Mouse (Mus musculus): ENCODE measurements around the gene Padi2.
A peak's percentile ranks its signal among the peaks of the same experiment; 100 is the strongest.

The Padi2 gene

GRCm38 (mm10) chr4:140961467-140962206 lies 55.5 kb downstream of the Padi2 start:
- peak; percentile 36 for DNase-seq

DNA sequence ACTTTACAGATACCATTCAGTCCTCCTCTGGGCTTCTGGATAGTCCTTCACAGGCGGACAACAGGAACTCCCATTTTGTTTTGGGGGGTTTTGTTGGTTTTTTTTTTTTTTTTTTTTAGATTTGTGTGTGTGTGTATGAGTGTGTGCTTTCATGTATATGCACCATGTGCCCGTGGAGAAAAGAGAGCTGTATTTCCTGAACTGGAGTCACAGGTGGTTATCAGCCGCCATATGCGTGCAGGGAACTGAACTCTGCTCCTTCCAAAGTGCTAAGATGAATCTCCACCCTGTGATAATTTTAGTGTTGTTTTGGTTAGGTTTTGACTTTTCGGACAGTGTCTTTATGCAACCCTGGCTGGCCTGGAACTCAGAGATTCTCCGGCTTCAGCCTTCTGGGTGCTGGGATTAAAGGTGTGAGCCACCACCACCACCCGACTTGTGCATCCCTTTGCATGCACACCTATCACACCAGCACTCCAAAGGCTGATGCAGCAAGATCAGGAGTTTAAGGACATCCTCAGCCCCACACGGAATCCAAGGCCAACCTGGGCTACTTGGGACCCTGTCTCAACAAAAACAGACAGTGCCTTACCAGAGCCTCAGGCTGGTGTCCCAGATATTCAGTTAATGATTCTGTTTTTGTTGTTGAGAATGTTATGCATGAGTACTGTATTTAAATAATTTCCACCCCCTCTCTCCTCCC lies 56.2 kb downstream of the Padi2 start:
- DNase-seq = no peak

DNA sequence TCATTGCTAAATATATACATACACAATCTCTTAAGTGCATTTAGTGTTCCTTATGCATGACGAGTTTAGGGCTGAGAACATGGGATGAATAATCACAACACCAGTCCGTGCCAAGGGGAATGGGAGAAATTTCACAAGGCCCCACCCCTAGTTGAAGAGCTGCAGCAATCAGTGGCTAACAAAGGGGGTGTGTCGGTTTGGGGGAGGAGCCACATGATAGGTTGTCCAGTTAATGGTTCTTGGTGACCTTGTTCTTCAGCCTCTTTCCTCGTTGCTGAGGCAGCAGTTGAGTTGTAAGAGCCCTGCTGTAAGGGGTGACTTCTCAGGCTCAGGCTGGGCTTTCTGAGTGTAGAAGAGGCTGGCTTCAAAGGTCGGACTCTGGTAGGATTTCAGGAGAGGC lies 56.8 kb downstream of the Padi2 start:
- DNase-seq = no peak

DNA sequence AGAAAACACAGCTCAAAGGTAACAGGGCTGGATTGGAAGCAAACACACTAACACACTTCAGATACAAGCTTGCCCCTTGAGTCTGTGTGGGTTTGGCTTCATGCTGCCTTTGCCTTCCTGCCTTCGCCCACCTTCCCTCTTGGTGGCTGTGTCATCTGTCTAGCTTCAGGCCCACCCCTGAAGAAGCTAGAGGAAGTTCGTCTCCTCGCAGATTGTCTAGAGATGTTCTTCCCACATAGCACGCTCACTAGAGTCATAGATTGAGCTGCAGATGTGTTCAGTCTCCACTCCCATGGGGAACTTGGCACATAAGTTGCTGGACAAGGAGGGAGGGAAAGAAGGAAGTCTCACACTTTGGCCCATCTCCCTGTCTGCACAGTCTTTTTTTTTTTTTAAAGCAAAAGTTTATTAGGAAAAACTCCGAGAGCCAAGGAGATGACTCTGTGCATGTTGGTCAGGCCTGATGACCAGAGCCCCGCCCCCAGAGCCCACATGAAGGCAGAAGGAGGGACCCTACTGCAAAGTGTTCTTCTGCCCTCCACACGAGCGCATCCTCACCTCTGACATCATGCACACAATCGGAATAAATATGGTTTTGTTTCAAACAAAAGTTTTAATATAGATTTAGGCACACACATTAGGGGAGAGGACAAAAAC lies 57.9 kb downstream of the Padi2 start:
- no peak for DNase-seq

- DNase-seq = peak; percentile 63
These were observed 58.5 kb downstream of the Padi2 start for GRCm38 (mm10) chr4:140964620-140965019.

GRCm38 (mm10) chr4:140967386-140968159 lies 61.4 kb downstream of the Padi2 start:
- no peak for DNase-seq

- DNase-seq = no peak
These were observed 65.5 kb downstream of the Padi2 start for GRCm38 (mm10) chr4:140971691-140972090.

DNA sequence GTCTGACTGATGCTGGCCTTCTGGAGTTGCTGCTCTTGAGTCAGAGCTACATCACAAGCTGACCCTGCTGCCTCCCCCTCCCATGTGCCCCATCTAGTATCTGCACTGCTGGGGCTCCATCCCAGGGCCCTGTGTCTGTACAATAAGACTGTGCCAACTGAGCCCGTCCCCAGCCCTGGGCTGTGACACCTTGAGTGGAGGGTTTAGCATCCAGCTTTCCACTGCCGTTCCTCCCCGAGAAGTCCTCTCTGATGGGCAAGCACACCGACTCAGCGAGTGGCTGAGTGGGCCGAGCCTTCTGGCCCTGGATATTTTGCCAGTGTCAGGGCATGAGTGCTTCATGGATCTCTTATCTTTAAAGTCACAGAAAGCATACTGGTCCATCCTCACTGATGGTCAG lies 68.3 kb downstream of the Padi2 start:
- DNase-seq = no peak

DNA sequence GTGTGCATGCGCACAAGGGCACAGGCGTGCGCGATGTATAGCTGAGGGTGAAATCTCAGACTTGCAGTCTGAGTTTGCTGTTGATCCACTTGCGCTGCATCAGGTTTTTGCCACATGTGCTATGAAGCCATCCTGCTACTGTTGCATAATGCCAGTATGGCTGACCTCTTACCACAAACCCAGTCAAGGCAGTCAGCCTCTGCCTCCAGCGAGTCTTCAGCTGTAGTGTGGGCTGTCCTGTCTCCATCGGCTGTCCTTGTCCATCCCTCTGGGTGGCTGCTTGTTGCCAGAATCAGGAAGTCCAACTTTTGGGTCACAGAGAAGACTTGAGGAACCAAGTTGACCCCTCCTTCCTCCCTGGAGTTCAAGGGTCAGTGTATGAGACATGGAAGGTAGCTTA lies 69.2 kb downstream of the Padi2 start:
- no peak for DNase-seq

GRCm38 (mm10) chr4:140977278-140977677 lies 71.1 kb downstream of the Padi2 start:
- DNase-seq = no peak

DNA sequence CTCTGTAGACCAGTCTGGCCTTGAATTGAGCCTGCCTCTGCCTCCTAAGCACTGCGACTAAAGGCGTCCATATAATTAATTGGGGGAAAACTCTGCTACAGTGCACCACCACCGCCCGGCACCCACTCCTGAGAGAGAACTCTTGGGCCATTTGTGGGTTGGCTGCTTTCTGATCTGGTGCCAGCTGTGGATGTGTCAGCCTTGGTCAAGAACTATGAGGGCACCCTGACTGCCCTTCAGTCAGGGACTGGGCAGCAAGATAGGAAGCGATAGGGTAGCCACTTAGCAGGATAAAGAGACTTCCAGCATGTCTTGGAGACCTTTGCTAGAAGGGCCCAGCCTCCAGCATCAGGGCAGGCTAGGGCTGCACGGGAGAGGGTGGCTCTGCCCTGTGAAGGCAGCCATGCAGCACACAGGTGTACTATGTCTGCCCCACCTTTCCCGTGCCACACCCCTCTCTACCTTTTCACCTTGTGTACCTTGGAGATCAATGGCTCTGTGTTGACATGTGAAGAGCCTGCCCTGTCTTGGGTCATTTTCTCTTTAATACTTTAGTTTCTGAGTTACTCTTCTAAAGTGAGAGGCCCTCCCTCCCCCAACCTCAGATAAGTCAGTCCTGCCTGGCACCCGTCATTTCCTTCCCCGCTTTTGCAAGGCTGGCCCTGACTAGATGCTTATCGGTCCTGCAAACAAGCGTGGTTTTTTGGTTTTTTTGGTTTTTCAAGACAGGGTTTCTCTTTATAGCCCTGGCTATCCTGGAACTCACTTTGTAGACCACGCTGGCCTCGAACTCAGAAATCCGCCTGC lies 71.9 kb downstream of the Padi2 start:
- no peak for DNase-seq

GRCm38 (mm10) chr4:140981605-140982004 lies 75.5 kb downstream of the Padi2 start:
- DNase-seq = no peak

- no peak for DNase-seq
These were observed 76.7 kb downstream of the Padi2 start for GRCm38 (mm10) chr4:140982808-140983207.

DNA sequence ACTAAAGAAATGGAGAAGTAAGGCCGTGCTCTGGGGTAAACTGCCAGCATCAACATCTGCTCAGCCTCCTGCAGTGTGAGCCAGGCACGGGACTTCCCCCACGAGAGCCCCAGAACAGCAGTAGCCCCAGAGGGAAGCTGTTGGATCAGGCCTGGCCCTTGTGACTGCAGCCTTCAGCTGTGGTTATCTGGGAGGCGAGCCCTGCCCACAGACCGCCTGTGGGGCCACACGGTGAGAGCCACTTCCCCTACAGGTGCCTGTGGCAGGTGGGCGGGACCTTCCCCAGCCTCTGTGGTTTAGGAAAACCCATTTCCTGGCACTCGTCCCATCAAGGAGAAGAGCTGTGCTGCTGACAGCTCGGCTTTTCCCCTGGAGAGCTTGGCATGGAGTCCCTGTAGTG lies 77.3 kb downstream of the Padi2 start:
- peak; percentile 44 for DNase-seq

DNA sequence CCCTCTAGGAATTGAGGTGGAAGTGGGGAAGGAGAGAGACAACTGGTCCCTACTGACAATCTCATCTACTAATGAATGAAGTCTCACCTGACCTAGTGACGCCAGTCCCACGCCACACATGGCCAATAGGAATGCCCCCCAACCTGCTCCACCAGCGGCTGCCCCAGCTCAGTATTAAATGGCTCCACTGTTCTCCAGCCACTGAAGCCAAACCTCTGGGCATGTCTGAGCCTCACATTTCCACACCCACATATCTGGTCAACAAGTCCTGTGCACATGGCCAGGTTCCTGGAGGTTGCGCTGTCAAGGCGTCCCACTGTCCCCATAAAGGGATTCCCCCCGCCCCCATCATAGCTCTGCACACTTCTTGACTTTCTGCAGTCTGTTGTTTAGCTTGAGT lies 78.4 kb downstream of the Padi2 start:
- DNase-seq = no peak

DNA sequence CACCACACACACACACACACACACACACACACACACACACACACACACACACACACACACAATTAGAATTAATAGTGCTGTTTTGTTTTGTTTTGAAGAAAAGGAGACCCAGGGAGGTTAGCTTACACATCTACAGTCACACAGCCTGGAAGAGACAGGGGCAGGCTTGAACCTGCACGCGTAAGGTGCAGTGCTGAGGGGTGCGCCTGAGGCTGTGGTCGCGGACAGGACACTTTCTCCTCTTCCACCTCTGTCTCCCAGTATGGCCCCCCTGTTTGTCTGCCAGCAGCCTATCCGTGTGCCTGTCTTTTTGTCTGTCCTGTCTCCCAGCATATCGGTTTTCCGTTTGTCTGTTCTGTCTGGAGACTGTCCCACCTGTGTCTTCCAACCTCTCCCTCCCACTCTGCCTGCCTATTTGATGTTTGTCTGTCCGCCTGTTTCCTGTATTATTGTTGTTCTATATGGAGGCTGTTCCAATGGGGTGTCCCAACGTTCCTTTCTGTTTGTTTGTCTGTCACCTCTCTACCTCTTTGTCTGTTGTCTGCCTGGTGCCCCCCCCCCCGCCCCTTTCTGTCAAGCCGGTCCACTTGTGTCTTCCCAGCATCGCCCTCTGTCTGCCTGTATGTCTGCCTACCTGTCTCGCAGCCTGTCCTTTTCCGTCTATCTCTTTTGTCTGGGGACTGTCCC lies 80.0 kb downstream of the Padi2 start:
- DNase-seq = no peak

GRCm38 (mm10) chr4:140986711-140987395 lies 80.7 kb downstream of the Padi2 start, which contains the start of gene Atp13a2:
TSS of gene Atp13a2 (plus strand) at chr4:140986873.
- DNase-seq = peak; percentile 95

- no peak for DNase-seq
These were observed 81.3 kb downstream of the Padi2 start for GRCm38 (mm10) chr4:140987476-140987875.

GRCm38 (mm10) chr4:140988706-140989290 lies 82.7 kb downstream of the Padi2 start:
- no peak for DNase-seq

GRCm38 (mm10) chr4:140989447-140989846 lies 83.3 kb downstream of the Padi2 start:
- DNase-seq = no peak

- DNase-seq = no peak
These were observed 86.1 kb downstream of the Padi2 start for GRCm38 (mm10) chr4:140992215-140992614.

Data from right cerebral cortex, postnatal 25 days (tissue).